Mouse (Mus musculus) stomach, postnatal 0 days (tissue): ENCODE measurements around the gene Itprid2.

ENCODE experiments used
- CTCF ChIP-seq: IDR thresholded peaks from 2 replicates; pipeline ENCODE4 v1.5.1; 2016; ENCODE audit warnings: antibody characterized with exemption, low read depth, mild to moderate bottlenecking, moderate library complexity
- EP300 ChIP-seq: optimal IDR thresholded peaks from 2 replicates; pipeline ENCODE3; 2016; ENCODE audit warnings: antibody characterized with exemption

- TF ChIP-seq CTCF (peak; percentile 80), EP300 (no peak)
These were observed 11.1 kb downstream of the Itprid2 start for GRCm38 (mm10) chr2:79646237-79646688.
